Mouse (Mus musculus) kidney, postnatal 25 days (tissue): ENCODE data around the gene Agpat1.

Experiments
- DNase-seq, 2 experiments: peaks; one replicate each; pipeline ENCODE4 v3.0.0; 2021; ENCODE audit warnings: mixed read lengths in 2 of 2

The Agpat1 gene

GRCm38 (mm10) chr17:34655160-34655559, 51.1 kb downstream of the Agpat1 start:
- peak; percentile 76 to 92 for DNase-seq

GRCm38 (mm10) chr17:34655581-34655991, 51.5 kb downstream of the Agpat1 start:
- peak; percentile 87 to 96 for DNase-seq

GRCm38 (mm10) chr17:34656666-34657065, 52.6 kb downstream of the Agpat1 start:
- no peak for DNase-seq

- DNase-seq, result no peak
Measured at GRCm38 (mm10) chr17:34657271-34657670, 53.2 kb downstream of the Agpat1 start.

GRCm38 (mm10) chr17:34658145-34658544, 54.1 kb downstream of the Agpat1 start:
- DNase-seq, result no peak

GRCm38 (mm10) chr17:34658591-34658990, 54.5 kb downstream of the Agpat1 start:
- no peak for DNase-seq

- DNase-seq, result peak; percentile 42 to 71
Measured at GRCm38 (mm10) chr17:34659181-34659896, 55.3 kb downstream of the Agpat1 start.

GRCm38 (mm10) chr17:34659897-34660214, 55.8 kb downstream of the Agpat1 start:
- DNase-seq, result no peak

- peak in 1 of 2 experiments; percentile 70 for DNase-seq
Measured at GRCm38 (mm10) chr17:34660259-34660820, 56.3 kb downstream of the Agpat1 start.

GRCm38 (mm10) chr17:34661121-34661591, 57.1 kb downstream of the Agpat1 start:
- DNase-seq, result peak; percentile 80 to 90

GRCm38 (mm10) chr17:34662468-34662867, 58.4 kb downstream of the Agpat1 start:
- no peak for DNase-seq

- no peak for DNase-seq
Measured at GRCm38 (mm10) chr17:34662978-34663377, 58.9 kb downstream of the Agpat1 start.
